Mouse (Mus musculus) olfactory bulb, adult 2 months (tissue): Measurements from ENCODE around the gene Gabrd. TPM values are rescaled to one million over a fixed set of nuclear protein-coding genes. Genes with fewer than 3 reads are reported as not detected.
A peak's percentile ranks its signal among the peaks of the same experiment; 100 is the strongest.
"Not testable (repeated sequence)": the region's sequence is repeated elsewhere in the genome, so short reads cannot be mapped to it uniquely, and the experiment has no call there.

Source experiments
- H3K27ac ChIP-seq: fragments of 200-500 bp; 2 replicates; pipeline ENCODE4 v1.5.1; 2012; ENCODE audit warnings: low read depth, low read length; ENCODE audit not compliant: insufficient read depth
- H3K4me1 ChIP-seq: fragments of 200-500 bp; 2 replicates; pipeline ENCODE4 v1.6.1; 2012; ENCODE audit warnings: low read length; ENCODE audit not compliant: control insufficient read depth, insufficient read depth
- H3K4me3 ChIP-seq: fragments of 200-500 bp; 2 replicates; pipeline ENCODE4 v1.5.1; 2012; ENCODE audit warnings: mild to moderate bottlenecking, low read depth, low read length, moderate library complexity; ENCODE audit not compliant: insufficient read depth
- CTCF ChIP-seq: fragments of 200-500 bp; IDR thresholded peaks from 2 replicates; pipeline ENCODE4 v1.5.1; 2012; ENCODE audit warnings: low read depth, mild to moderate bottlenecking, low read length, moderate library complexity; ENCODE audit not compliant: insufficient read depth
- POLR2A ChIP-seq: fragments of 200-500 bp; IDR thresholded peaks from 2 replicates; pipeline ENCODE4 v1.6.1; 2012; ENCODE audit warnings: mild to moderate bottlenecking, low read depth, low read length, moderate library complexity; ENCODE audit not compliant: insufficient read depth
- WGBS: fragments of 180-500 bp; shearing (Covaris S2); methylation state at CpG from one replicate; pipeline ENCODE4 v1.1.7; 2018; 5-methylcytosine and 5-hydroxymethylcytosine counted together
- polyA plus RNA-seq: library from polyadenylated mRNA; stranded (reverse); fragments of >200 nt; gene quantifications from 2 replicates; pipeline ENCODE4 v1.2.4, GENCODE M21; 2012; ENCODE audit warnings: low replicate concordance; ENCODE audit not compliant: missing spikeins, insufficient read depth, insufficient read length

The Gabrd gene
- not detected in 2 replicates for polyA plus RNA-seq

GRCm38 (mm10) chr4:155397511-155398221, at the start of gene Gabrd:
TSS of gene Gabrd (minus strand) at chr4:155398112.
- H3K4me1 ChIP-seq, result peaks cover 15% of the 10 kb centered on the region
- TF ChIP-seq CTCF, result no peak
- TF ChIP-seq POLR2A, result peak; percentile 41; the same call in 1 of the 2 replicates
- H3K27ac ChIP-seq, result peak within 1 kb of the TSS; percentile 26; the same call in 1 of the 2 replicates
- peak within 1 kb of the TSS; percentile 68 for H3K4me3 ChIP-seq
- 2% methylated on average over 57 of the region's 57 CpGs for WGBS

- no peak for TF ChIP-seq CTCF
- no peak for TF ChIP-seq POLR2A
- WGBS, result 78% methylated on average over 3 of the region's 3 CpGs
Measured at GRCm38 (mm10) chr4:155442808-155443207, 44.9 kb upstream of the Gabrd start.

GRCm38 (mm10) chr4:155433993-155434392, 36.1 kb upstream of the Gabrd start:
- Histone ChIP-seq H3K4me3 (no peak overlapping the region), H3K4me1 (no peaks in the 10 kb centered on the region), H3K27ac (no peak overlapping the region)
- 81% methylated on average over 5 of the region's 5 CpGs for WGBS
- TF ChIP-seq CTCF (no peak), POLR2A (no peak)

More at GRCm38 (mm10) chr4:155442808-155443207, 44.9 kb upstream of the Gabrd start:
- no peak overlapping the region for H3K27ac ChIP-seq
- H3K4me1 ChIP-seq, result no peaks in the 10 kb centered on the region
- no peak overlapping the region for H3K4me3 ChIP-seq

GRCm38 (mm10) chr4:155432358-155432757, 34.4 kb upstream of the Gabrd start:
- no peak for TF ChIP-seq POLR2A
- TF ChIP-seq CTCF, result no peak
- no peak overlapping the region for H3K27ac ChIP-seq
- H3K4me1 ChIP-seq, result no peaks in the 10 kb centered on the region
- H3K4me3 ChIP-seq, result no peak overlapping the region
- WGBS, result 85% methylated on average over 6 of the region's 6 CpGs

GRCm38 (mm10) chr4:155429202-155429601, 31.3 kb upstream of the Gabrd start:
- no peak for TF ChIP-seq POLR2A
- TF ChIP-seq CTCF, result no peak
- Histone ChIP-seq H3K4me1 (no peaks in the 10 kb centered on the region), H3K27ac (no peak overlapping the region), H3K4me3 (no peak overlapping the region)
- WGBS, result 88% methylated on average over 3 of the region's 3 CpGs

GRCm38 (mm10) chr4:155428442-155428841, 30.5 kb upstream of the Gabrd start:
- no peak for TF ChIP-seq POLR2A
- TF ChIP-seq CTCF, result no peak
- Histone ChIP-seq H3K4me3 (no peak overlapping the region), H3K27ac (no peak overlapping the region), H3K4me1 (peaks cover 5% of the 10 kb centered on the region)

GRCm38 (mm10) chr4:155426272-155426671, 28.4 kb upstream of the Gabrd start:
- H3K4me3 ChIP-seq, result no peak overlapping the region
- 89% methylated on average over 6 of the region's 6 CpGs for WGBS
- peaks cover 5% of the 10 kb centered on the region for H3K4me1 ChIP-seq
- H3K27ac ChIP-seq, result no peak overlapping the region
- TF ChIP-seq POLR2A (no peak), CTCF (no peak)

- Histone ChIP-seq H3K4me1 (peaks cover 5% of the 10 kb centered on the region), H3K4me3 (no peak overlapping the region), H3K27ac (peak overlapping the region; percentile 24; the same call in 1 of the 2 replicates)
- 77% methylated on average over 5 of the region's 5 CpGs for WGBS
- TF ChIP-seq CTCF (no peak), POLR2A (no peak)
Measured at GRCm38 (mm10) chr4:155423988-155424387, 26.1 kb upstream of the Gabrd start.

GRCm38 (mm10) chr4:155421412-155422370, 23.8 kb upstream of the Gabrd start:
- WGBS, result 87% methylated on average over 23 of the region's 30 CpGs
- not testable (repeated sequence) for H3K4me1 ChIP-seq, H3K4me3 ChIP-seq, H3K27ac ChIP-seq
